Mouse (Mus musculus) liver, embryonic 13.5 days (tissue): ENCODE measurements around the gene Ndc80. TPM values are rescaled to one million over a fixed set of nuclear protein-coding genes. Genes with fewer than 3 reads are reported as not detected.

ENCODE experiments used
- ATAC-seq: fragments of 200-750 bp; cut with Nextera tagmentation; 2 replicates; pipeline ENCODE4 v1.8.0; 2017; ENCODE audit warnings: low read depth, mild to moderate bottlenecking, moderate number of reproducible peaks, moderate library complexity
- DNase-seq: peaks from one replicate; pipeline ENCODE4 v3.0.0; 2022
- H3K27ac ChIP-seq: fragments of 300-500 bp; sonication (generic); 2 replicates; pipeline ENCODE4 v1.5.1; 2015; ENCODE audit warnings: moderate library complexity, mild to moderate bottlenecking, inconsistent platforms
- H3K27me3 ChIP-seq: fragments of 300-500 bp; sonication (generic); 2 replicates; pipeline ENCODE4 v1.6.1; 2015; ENCODE audit warnings: mild to moderate bottlenecking, inconsistent platforms
- H3K36me3 ChIP-seq: fragments of 300-500 bp; sonication (generic); 2 replicates; pipeline ENCODE4 v1.6.1; 2015; ENCODE audit warnings: mild to moderate bottlenecking, inconsistent platforms
- H3K4me1 ChIP-seq: fragments of 300-500 bp; sonication (generic); replicated peaks from 2 replicates; pipeline ENCODE4 v1.6.1; 2015; ENCODE audit warnings: inconsistent platforms
- H3K4me2 ChIP-seq: fragments of 300-500 bp; sonication (generic); 2 replicates; pipeline ENCODE4 v1.6.1; 2015; ENCODE audit warnings: inconsistent platforms, mild to moderate bottlenecking, moderate library complexity
- H3K4me3 ChIP-seq: fragments of 300-500 bp; sonication (generic); replicated peaks from 2 replicates; pipeline ENCODE4 v1.5.1; 2015; ENCODE audit warnings: mild to moderate bottlenecking, inconsistent platforms
- H3K9ac ChIP-seq: fragments of 300-500 bp; sonication (generic); 2 replicates; pipeline ENCODE4 v1.6.1; 2015; ENCODE audit warnings: mild to moderate bottlenecking, inconsistent platforms
- H3K9me3 ChIP-seq: fragments of 300-500 bp; sonication (generic); replicated peaks from 2 replicates; pipeline ENCODE4 v1.6.1; 2016; ENCODE audit warnings: inconsistent platforms
- WGBS: fragments of 180-500 bp; shearing (Covaris S2); methylation state at CpG from one replicate; pipeline ENCODE4 v1.1.7; 2015; ENCODE audit not compliant: insufficient replicate concordance; 5-methylcytosine and 5-hydroxymethylcytosine counted together
- polyA plus RNA-seq: library from polyadenylated mRNA; unstranded; fragments of >200 nt; fragmentation: Nextera tagmentation; extraction: Ambion mirVana; gene quantifications from 2 replicates; pipeline ENCODE4 v1.2.1, GENCODE M21; 2015

Gene Ndc80
- polyA plus RNA-seq, 1 experiment from 2014 or later: 36.0 TPM

GRCm38 (mm10) chr17:71506832-71507231, 19.8 kb downstream of the Ndc80 start:
- ATAC-seq (no peak), DNase-seq (no peak)
- H3K27ac ChIP-seq: no peak overlapping the region
- 90% methylated on average over 8 of the region's 8 CpGs for WGBS
- H3K9ac ChIP-seq: no peak overlapping the region
- no peaks in the 10 kb centered on the region for H3K27me3 ChIP-seq
- H3K36me3 ChIP-seq: peaks cover 93% of the 10 kb centered on the region
- no peaks in the 10 kb centered on the region for H3K9me3 ChIP-seq
- no peak overlapping the region for H3K4me3 ChIP-seq
- H3K4me2 ChIP-seq: no peak overlapping the region
- peaks cover 13% of the 10 kb centered on the region for H3K4me1 ChIP-seq

- peaks cover 16% of the 10 kb centered on the region for H3K4me1 ChIP-seq
- no peak overlapping the region for H3K4me2 ChIP-seq
- H3K27ac ChIP-seq: no peak overlapping the region
- no peaks in the 10 kb centered on the region for H3K9me3 ChIP-seq
- H3K27me3 ChIP-seq: no peaks in the 10 kb centered on the region
- 80% methylated on average over 4 of the region's 4 CpGs for WGBS
- DNase-seq: no peak
- ATAC-seq: no peak
- no peak overlapping the region for H3K9ac ChIP-seq
- H3K4me3 ChIP-seq: no peak overlapping the region
- peaks cover 63% of the 10 kb centered on the region for H3K36me3 ChIP-seq
Observed at GRCm38 (mm10) chr17:71495784-71496183, 30.9 kb downstream of the Ndc80 start.

- ATAC-seq: no peak
- 49% methylated on average over 4 of the region's 4 CpGs for WGBS
- Histone ChIP-seq H3K36me3 (peaks cover 21% of the 10 kb centered on the region), H3K4me1 (peaks cover 42% of the 10 kb centered on the region), H3K27ac (peak overlapping the region; percentile 83), H3K27me3 (no peaks in the 10 kb centered on the region), H3K4me3 (0 out of 2 replicates have a peak overlapping the region, but pooled peaks have one; percentile 12), H3K9ac (0 out of 2 replicates have a peak overlapping the region, but pooled peaks have one; percentile 26), H3K4me2 (peak overlapping the region; percentile 29), H3K9me3 (no peaks in the 10 kb centered on the region)
- DNase-seq: no peak
Observed at GRCm38 (mm10) chr17:71491332-71491686, 35.3 kb downstream of the Ndc80 start.

- peak; percentile 83 for ATAC-seq
- WGBS: 18% methylated on average over 9 of the region's 9 CpGs
Observed at GRCm38 (mm10) chr17:71490666-71491331, 35.9 kb downstream of the Ndc80 start.

GRCm38 (mm10) chr17:71489703-71490461, 36.8 kb downstream of the Ndc80 start:
- peak overlapping the region; percentile 83 for H3K27ac ChIP-seq
- ATAC-seq: peak; percentile 58

More at GRCm38 (mm10) chr17:71490666-71491331, 35.9 kb downstream of the Ndc80 start:
- H3K9ac ChIP-seq: peak overlapping the region; percentile 26; the same call in 1 of the 2 replicates
- peak overlapping the region; percentile 29 for H3K4me2 ChIP-seq
- H3K27ac ChIP-seq: peak overlapping the region; percentile 83
- no peaks in the 10 kb centered on the region for H3K27me3 ChIP-seq
- DNase-seq: peak; percentile 26
- no peaks in the 10 kb centered on the region for H3K9me3 ChIP-seq
- peaks cover 15% of the 10 kb centered on the region for H3K36me3 ChIP-seq
- H3K4me1 ChIP-seq: peaks cover 47% of the 10 kb centered on the region
- 0 out of 2 replicates have a peak overlapping the region, but pooled peaks have one; percentile 12 for H3K4me3 ChIP-seq

GRCm38 (mm10) chr17:71486231-71486851, 40.3 kb downstream of the Ndc80 start:
- H3K27ac ChIP-seq: peak overlapping the region; percentile 64
- ATAC-seq (no peak), DNase-seq (no peak)
- H3K9ac ChIP-seq: peak overlapping the region; percentile 66
- 28% methylated on average over 8 of the region's 8 CpGs for WGBS
- peaks cover 44% of the 10 kb centered on the region for H3K4me1 ChIP-seq
- peak overlapping the region; percentile 44 for H3K4me3 ChIP-seq
- no peaks in the 10 kb centered on the region for H3K36me3 ChIP-seq
- no peaks in the 10 kb centered on the region for H3K9me3 ChIP-seq
- H3K4me2 ChIP-seq: peak overlapping the region; percentile 67
- no peaks in the 10 kb centered on the region for H3K27me3 ChIP-seq

More at GRCm38 (mm10) chr17:71489703-71490461, 36.8 kb downstream of the Ndc80 start:
- Histone ChIP-seq H3K36me3 (peaks cover 6% of the 10 kb centered on the region), H3K4me3 (no peak overlapping the region), H3K27me3 (no peaks in the 10 kb centered on the region), H3K9me3 (no peaks in the 10 kb centered on the region), H3K4me1 (peaks cover 54% of the 10 kb centered on the region), H3K9ac (no peak overlapping the region), H3K4me2 (peak overlapping the region; percentile 6; the same call in 1 of the 2 replicates)
- peak; percentile 33 for DNase-seq
- 49% methylated on average over 9 of the region's 9 CpGs for WGBS

GRCm38 (mm10) chr17:71485791-71486230, 40.8 kb downstream of the Ndc80 start:
- Histone ChIP-seq H3K36me3 (no peaks in the 10 kb centered on the region), H3K27ac (peak overlapping the region; percentile 54; the same call in 1 of the 2 replicates), H3K27me3 (no peaks in the 10 kb centered on the region), H3K4me3 (peak overlapping the region; percentile 44), H3K9me3 (no peaks in the 10 kb centered on the region), H3K4me1 (peaks cover 38% of the 10 kb centered on the region), H3K9ac (peak overlapping the region; percentile 66), H3K4me2 (peak overlapping the region; percentile 67)
- no peak for DNase-seq
- ATAC-seq: no peak
- 20% methylated on average over 12 of the region's 12 CpGs for WGBS

- Histone ChIP-seq H3K36me3 (no peaks in the 10 kb centered on the region), H3K27ac (no peak overlapping the region), H3K27me3 (no peaks in the 10 kb centered on the region), H3K4me1 (peaks cover 31% of the 10 kb centered on the region), H3K4me3 (no peak overlapping the region), H3K4me2 (no peak overlapping the region), H3K9ac (no peak overlapping the region), H3K9me3 (no peaks in the 10 kb centered on the region)
- DNase-seq (no peak), ATAC-seq (no peak)
- 77% methylated on average over 5 of the region's 5 CpGs for WGBS
Observed at GRCm38 (mm10) chr17:71484711-71485110, 41.9 kb downstream of the Ndc80 start.

- Histone ChIP-seq H3K4me2 (no peak overlapping the region), H3K27ac (no peak overlapping the region), H3K36me3 (no peaks in the 10 kb centered on the region), H3K27me3 (no peaks in the 10 kb centered on the region), H3K9ac (no peak overlapping the region), H3K9me3 (no peaks in the 10 kb centered on the region), H3K4me1 (peaks cover 28% of the 10 kb centered on the region), H3K4me3 (no peak overlapping the region)
- WGBS: 77% methylated on average over 7 of the region's 7 CpGs
- no peak for DNase-seq
- ATAC-seq: no peak
Observed at GRCm38 (mm10) chr17:71483418-71484060, 43.1 kb downstream of the Ndc80 start.

- Histone ChIP-seq H3K4me3 (no peak overlapping the region), H3K9ac (no peak overlapping the region), H3K27ac (no peak overlapping the region), H3K36me3 (no peaks in the 10 kb centered on the region), H3K9me3 (no peaks in the 10 kb centered on the region), H3K4me2 (no peak overlapping the region), H3K4me1 (peaks cover 17% of the 10 kb centered on the region), H3K27me3 (no peaks in the 10 kb centered on the region)
- WGBS: 34% methylated on average over 5 of the region's 5 CpGs
- DNase-seq: no peak
- no peak for ATAC-seq
Observed at GRCm38 (mm10) chr17:71479381-71479901, 47.2 kb downstream of the Ndc80 start.
